Mouse (Mus musculus) thymus, postnatal 4 days (tissue): ENCODE results near the gene 2810408A11Rik.

Experiments used
- DNase-seq: peaks from one replicate; pipeline ENCODE4 v3.0.0; 2021

2810408A11Rik gene

DNA sequence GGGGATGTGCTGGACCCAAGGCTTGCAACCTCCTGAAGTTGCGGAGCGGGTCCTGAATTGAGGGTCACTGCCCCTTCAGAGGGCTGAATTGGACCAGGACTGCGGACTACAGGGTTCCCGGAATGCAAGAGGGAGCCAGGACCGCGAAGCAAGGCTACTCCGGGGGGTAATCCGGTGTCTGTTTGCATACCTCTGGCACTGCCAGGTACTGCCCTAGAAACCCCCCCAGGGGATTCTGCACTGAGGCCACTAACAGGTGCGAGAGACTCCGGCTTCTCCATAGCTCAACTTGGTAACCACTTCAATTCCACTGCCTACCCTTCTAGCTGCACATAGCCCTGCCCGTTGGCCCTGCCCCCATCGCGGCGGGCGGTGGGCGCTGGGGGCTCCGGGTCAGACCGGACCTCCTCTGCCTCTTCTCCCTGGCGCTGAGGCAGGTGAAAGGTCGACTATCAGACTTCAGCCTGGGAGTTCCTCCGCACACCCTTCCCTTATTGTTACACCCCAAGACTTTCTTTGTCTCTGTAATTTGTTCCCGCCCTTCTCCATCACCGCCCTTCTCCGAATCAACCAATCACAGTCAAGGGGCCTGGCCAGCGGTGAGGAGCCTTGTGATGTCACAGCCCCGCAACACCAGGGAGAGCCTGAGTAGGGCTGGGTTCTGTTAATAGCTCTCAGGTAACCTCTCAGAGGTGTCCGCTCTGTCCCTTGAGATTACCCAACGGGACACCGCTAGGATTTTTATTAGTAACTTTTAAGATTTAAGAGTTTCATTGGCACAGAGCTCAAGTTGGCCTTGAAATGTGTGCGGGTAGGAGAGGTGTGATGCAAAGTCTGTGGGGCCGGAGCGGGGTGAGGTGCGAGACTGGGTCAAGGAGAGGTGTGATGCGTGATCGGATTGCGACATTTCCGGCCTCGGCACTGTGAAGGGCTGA is at the start of gene 2810408A11Rik, which contains the start of gene Neurl4:
2810408A11Rik (minus strand) TSS at position 517 of the 935 bp plus-strand sequence.
Neurl4 (plus strand) TSS at position 602 of the 935 bp plus-strand sequence.
- peak; percentile 86 for DNase-seq

DNA sequence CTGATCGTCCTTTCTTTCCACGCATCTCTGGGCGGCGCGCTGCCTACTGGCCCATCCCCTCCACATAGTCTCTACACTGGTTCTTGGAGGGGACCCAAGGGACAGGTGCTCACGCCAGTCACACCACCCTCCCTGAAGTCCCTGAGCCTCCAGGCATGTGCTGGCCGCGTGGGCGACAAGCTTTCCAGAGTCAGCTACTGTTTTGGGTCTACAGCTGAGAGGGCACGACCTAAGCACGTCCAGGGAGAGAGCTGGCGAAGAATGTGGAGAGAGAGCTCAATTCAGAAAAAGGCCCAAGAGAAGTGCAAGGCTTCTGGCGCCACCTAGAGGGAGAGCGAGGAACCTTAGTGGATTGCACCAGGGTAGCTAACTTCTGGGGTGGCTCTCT is 48.0 kb upstream of the 2810408A11Rik start:
- DNase-seq: peak; percentile 93

DNA sequence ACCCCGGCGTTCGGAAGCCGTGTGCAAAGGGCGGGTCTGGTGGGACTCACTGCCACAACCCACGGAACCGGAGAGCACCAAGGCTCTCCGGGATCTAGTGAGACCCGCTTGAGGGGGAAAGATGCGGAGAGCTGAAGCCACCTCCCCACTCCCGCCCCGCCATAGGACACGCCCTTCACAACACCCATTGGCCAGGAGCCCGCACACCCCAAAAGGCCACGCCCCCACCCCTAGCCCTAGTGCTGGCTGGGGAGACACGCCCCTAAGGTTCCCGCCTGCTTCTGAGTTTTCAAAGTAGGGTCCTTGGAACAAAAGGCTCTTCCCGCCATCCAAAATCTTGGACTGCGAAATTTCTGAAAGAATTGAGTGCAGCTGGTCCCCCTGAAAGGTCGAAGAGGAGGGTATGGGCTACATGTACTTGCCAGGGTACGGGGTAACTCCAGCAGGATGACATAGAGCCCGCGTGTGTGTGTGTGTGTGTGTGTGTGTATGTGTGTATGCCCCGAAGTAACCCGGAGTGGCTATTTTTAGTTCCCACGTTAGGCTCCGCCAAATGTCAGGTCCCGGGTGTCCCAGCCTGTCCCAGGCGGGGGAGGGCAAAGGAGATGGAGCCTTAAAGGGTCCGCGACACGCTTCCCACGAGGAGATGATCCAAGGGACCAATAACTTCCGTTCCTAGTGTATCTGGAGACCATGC is 47.4 kb upstream of the 2810408A11Rik start, which contains the start of gene Slc2a4:
Slc2a4 (minus strand) TSS at position 123 of the 697 bp plus-strand sequence.
- DNase-seq: peak; percentile 98

DNA sequence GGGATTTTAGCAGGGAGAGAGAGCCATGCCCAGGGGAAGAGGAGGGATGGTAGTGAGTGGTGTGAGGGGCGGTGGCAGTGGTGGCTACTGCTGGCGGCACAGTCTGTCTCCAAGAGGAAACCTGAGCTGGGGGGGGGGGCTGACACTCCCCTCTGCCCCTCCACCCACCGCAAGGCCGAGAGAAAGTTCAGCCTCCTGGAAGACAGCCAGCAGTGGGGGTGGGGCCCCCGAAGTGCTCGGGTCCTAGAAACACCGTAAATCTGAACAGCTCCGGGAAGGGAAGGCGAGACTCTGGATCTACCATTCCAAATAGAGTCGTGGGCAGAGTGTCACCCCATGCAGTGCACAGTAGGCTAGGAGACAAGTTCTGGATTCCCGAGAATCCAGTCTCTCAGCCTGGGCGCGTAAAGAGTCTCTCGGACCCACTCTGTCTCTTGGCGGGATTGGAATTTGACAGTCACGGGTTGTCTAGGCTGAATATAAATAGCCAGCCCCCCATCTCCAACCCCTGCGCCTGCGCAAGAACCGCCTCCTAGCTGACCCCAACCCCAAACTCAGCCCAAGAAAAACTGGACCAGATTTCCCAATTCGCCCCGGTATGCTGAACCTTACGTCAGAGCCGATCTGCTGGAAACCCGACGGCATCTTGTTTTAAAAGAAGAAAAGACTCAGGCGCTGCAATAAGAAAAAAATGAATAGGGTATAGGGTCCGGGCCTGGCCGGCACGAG is 46.7 kb upstream of the 2810408A11Rik start:
- no peak for DNase-seq

DNA sequence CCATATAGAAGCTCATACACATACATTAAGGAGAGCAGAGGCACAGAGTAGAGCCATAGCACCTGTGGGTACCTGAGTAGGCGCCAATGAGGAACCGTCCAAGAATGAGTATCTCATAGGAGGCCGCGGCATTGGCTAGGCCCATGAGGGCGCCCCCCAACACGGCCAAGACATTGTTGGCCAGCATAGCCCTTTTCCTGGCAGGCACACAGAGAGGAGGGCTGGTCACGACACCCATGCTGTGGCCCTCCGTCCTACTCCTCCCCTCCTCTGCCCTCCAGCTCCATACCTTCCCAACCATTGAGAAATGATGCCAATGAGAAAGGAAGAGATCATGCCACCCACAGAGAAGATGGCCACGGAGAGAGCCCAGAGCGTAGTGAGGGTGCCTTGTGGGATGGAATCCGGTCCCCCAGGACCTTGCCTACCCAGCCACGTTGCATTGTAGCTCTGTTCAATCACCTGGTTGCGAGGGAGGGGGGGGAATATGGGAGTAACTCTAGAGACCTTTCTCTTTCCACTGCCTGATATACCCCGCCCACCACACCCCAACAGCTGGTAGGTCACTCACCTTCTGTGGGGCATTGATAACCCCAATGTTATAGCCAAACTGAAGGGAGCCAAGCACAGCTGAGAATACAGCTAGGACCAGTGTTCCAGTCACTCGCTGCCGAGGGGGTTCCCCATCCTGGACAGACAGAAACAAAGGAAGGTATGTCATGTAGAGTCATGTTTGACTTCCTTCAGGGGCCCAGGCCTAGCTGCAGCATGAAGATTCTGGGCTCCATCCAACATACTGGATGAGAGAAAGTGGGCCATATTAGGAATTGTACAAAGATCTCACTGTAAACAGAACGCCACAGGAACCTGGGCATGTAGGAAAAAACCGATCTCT is 45.5 kb upstream of the 2810408A11Rik start:
- no peak for DNase-seq

DNA sequence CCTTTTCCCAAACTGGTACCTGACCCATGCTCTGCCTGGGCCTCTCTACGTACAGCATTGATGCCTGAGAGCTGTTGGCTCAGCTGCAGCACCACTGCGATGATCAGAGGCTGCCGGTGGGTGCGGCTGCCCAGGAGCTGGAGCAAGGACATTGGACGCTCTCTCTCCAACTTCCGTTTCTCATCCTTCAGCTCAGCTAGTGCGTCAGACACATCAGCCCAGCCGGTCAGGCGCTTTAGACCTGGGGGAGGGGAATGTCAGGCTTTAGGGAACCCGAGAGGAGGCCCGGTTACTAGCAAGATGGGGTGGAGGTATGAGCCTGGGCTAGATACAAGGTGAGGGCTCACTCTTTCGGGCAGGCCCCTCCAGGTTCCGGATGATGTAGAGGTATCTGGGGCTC is 44.4 kb upstream of the 2810408A11Rik start:
- DNase-seq: no peak

DNA sequence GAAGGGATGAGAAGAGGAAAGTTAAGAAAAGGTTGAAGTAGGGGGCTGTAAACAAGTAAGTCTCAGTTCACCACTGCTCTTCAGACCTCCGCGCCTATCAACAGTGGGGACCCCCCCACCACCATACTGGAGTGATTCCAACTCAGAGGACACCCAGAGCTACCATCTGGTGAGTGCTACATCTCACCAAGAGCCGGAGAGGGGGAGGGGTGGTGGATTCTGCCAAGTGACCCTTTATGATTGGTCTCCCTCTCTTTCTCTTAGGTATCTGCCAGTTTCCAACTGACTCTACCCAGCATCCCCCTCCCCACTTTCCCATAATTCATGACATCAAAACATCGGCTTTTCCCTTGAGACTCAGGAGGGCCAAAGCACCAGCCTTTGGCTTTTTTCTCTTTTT is 40.2 kb upstream of the 2810408A11Rik start:
- no peak for DNase-seq

DNA sequence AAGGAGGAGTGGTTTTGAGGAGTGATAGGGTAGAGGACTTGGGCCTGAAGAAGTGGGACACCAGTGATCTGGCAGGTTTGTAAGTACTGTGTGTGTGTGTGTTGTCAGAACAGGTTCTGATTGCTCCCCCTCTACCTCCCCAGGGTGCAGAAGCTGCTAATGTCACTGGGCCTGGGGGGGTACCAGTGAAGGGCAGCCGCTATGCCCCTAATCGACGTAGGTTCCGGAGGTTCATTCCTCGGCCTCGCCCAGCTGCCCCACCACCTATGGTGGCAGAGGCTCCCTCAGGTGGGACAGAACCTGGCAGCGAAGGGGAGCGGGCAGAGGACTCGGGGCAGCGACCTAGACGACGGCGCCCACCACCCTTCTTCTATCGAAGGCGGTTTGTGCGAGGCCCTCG is 38.9 kb upstream of the 2810408A11Rik start:
- DNase-seq: no peak

DNA sequence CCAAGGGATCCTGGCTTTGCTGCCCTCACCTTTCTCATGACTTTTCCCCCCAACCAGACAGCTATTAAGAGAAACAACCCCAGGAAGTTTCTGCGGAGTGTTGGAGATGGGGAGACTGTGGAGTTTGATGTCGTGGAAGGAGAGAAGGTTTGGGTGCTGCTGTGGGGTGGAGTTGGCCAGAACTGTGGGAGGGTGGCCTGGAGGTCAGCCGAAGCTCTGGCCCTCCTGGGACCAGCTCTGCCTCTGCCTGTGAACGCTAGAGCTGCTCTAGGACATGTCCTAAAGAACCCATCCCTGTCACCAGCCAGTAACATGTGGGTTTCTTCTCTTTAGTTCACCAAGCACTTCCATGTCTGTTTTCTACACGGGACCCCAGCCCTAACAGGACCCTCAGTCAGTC is 38.4 kb upstream of the 2810408A11Rik start:
- no peak for DNase-seq

DNA sequence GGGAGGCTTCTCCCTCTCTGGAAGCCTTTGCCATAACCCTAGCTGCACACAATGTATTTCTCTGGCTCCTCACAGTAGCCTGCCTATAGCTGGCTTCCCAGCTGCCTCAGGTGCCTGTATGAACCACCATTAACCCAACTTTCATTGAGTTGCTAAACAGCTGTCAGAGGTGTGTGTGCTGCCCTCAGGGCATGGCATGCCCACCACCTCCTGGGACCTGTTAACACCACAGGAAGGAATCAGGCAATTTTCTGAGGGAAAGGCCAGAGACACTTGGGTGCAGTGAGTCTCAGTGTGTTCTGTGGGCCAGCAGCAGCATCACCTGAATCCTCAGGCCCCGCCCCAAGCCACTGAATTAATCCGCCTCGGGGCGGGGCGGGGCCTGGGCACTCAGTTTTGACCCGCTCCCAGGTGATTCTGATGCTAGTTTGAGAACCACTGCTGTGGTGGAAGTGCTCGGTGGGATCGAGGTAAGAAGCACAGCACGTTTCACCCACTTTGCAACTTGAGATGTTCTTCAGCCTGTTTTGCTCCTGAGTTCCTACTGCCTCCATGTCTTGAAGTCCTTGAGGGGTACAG is 37.7 kb upstream of the 2810408A11Rik start:
- no peak for DNase-seq

DNA sequence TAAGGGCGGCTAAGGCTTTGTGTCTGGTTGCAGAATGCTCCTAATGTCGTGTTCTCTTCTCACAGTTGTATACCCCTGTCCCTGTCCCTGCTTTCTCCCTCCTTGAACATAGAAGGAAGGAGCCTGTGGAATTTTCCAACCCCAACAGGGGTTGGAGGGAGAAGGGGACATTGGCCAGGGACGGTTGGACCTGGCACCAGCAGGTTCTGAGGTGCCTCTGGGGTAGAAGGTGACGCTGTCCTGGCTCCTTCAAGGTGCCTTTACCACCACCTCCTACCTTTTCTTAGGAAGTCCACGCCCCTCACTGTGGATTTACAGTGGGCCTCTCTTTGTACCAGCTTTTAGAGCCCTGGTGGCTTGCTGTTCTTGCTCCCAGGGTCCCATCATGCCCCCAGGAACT is 37.0 kb upstream of the 2810408A11Rik start:
- DNase-seq: no peak

DNA sequence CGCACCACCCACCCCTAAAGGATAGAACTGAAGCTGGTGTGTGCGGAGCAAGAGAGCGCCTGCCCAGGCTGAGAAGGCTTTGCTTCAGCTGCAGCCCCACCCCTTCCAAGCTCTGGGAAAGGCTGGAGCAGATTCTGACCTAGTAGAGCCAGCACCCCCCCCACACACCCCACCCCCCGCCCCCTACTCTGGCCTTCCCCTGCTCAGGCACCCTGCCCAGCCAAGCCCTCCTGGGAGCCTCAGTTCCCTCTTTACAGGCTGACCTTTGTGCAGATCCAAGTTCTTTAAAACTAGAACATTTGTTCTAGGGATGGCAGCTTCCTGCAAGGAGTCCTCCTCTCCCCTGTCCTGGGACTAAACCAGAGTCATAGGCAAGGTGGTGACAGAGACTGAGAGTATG is 36.6 kb upstream of the 2810408A11Rik start:
- DNase-seq: no peak

DNA sequence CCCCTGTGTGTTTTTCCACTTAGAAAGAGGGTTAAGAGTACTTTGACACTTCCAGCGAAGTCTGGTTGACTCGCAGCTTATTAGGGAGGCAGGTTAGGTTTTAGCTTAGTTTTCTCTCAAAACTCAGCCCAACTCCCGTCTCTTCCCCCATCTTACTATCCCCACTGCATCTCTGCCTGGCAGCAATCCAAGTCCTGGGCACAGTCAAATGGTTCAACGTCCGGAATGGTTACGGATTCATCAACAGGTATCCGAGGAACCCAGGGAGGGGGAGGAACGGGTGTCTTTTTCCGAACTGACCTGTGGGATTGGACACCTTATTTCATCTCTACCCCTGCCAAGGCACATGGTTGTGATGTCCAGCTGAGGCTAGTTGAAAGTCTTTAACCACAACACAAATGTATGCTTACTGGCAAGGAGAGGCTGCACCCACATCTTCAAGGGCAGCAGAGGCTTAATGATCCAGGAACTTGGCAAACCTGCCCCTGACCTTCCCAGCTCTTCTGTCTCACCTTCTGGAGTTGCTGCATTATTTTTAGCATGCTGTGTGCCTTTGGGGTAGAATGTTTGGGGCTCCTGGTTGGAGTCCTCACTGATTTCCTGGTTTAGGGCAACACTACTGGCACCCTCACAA is 36.0 kb upstream of the 2810408A11Rik start:
- DNase-seq: no peak

DNA sequence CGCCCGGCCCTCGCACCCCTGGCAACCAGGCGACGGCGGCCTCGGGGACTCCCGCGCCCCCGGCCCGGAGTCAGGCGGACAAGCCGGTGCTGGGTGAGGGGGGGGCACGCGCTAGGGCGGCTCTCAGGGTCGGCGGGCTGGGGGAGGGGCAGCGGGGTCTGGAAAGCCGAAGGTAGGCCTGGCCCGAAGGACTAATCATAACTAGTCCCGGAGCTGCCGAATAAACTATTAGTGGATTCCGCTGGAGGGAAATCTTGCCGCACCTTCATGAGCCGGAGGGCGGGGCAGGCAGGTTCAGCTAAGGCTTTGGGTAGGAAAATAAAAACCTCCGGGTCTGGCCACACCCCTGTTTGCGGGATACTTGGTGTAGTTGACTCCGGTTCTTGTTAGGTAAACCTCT is 35.4 kb upstream of the 2810408A11Rik start:
- peak; percentile 64 for DNase-seq

DNA sequence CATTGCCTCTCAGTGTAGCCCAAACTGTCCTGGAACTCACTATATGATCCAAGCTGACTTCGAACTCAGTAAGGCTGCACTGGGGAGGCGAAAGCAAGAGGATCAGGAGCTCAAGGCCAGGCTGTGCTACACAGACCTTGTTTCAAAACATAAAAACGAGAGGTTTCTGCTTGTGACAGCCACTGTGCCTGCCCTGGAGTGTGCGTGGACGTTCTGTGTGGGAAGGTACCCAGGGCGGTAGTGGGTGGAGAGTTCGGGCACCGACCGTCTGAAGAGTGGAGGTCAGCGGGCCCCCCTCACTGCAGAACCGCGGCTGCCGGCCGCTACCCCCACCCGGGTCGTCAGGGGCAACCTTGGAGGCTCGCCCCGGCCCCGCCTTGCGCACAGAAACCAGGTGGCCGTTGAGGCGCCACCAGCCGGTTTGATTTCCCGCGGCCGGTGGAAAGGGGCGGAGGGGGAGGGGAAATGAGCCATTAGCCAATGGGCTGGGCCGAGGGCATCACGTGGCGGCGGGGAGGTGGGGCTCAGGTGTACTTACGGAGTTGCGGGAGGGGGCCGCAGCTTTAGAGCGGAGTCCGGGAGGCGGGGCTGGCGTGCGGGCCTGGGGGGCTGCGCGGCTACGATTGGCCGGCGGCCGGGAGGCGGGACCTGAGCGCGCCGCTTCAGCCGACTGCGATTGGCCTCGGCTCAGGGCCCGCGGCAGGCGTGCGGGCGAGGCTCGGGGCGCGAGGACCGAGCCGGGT is 34.5 kb upstream of the 2810408A11Rik start, which contains the start of gene Ybx2:
Ybx2 (plus strand) TSS at position 660 of the 743 bp plus-strand sequence.
- peak; percentile 94 for DNase-seq

DNA sequence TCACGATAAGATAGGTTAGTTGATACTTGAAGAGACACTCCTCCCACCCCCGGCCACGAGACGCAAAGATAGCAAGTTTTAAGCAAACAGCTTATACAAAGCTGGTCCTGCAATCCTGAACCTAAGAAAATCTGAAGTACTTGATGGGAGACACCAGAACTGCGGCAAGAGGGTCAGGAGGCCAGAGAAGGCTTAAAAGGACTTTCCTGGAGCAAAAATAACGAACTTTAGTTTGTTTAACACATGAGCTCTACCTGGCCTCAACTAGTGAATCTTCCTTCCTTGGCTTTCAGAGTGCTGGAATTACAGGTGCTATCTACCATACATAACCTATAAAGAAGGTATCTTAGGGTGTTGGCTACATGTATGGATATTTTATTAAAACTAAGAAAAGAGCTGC is 33.9 kb upstream of the 2810408A11Rik start:
- DNase-seq: no peak

DNA sequence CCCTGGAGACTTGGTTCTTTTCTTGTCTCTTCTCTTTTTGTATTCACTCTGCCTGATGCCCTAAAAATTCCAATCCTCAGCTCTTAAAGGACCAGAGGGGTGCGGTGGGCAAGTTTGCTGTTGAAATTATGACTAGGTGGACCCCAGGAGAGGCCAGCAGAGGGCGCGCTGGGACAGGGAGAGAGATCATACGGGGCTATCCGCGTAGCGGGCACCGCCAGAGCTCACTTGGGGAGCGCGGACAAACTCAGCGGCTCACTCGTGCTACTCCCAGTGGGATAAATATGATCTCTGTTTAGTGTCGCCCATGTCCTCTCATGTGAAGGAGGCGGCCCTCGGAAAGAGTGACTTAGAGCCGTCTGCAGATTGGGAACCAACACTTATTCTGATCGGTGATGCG is 33.4 kb upstream of the 2810408A11Rik start:
- DNase-seq: peak; percentile 99

DNA sequence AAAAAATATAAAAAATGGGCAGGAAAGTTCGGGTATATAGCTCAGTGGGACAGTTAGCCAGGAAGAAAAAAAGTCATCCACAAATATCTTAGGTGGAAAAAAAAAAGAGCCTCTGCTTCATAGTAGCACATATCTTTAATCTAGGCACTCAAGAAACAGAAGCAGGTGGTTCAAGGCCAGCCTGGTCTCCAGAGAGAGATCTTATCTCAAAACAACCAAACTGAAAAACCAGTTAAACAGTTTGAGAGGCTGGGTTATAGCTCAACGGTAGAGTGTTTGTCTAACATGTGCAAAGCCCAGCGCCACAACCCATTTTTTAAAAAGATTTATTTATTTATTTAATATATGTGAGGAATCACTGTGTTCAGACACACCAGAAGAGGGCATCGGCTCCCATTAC is 32.3 kb upstream of the 2810408A11Rik start:
- no peak for DNase-seq

DNA sequence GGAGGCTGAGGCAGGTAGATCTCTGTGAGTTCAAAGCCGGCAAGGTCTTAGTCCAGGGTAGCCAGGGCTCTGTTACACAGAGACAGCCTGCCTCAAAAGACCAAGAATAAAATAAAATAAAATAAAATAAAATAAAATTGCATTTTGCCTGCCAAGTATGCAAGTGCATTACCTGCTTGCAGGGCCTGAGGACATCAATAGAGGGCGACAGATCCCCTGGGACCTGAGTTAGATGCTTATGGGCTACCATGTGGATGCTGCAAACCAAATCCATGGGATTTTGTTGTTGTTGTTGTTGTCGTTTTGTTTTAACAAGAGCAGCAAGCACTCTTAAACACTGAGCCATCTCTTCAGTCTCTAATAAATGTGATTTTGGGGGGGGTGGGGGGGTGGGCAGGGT is 31.5 kb upstream of the 2810408A11Rik start:
- peak; percentile 62 for DNase-seq

DNA sequence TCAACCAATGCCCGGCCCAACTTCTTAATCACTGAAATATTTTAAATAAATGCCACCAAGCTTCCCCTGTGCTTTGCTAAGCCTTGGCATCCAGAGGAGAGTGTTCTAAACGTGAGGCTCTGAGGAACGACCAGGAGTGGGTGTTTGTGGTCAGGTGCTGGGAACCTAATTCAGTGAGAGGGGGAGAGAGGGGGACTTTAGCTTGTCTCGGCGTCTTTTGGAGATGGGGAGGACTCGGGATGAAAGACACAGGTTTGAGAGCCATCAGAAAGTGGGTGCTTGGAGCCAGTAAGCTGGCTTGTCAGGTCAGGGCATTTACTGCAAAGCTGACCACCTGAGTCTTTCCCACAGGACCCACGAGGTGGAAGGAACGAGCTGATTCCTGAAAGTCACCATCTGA is 31.0 kb upstream of the 2810408A11Rik start:
- no peak for DNase-seq
